Mouse (Mus musculus) left cerebral cortex, postnatal 36 days (tissue): ENCODE data around the gene Carnmt1. TPM values are rescaled to one million over a fixed set of nuclear protein-coding genes. Genes with fewer than 3 reads are reported as not detected.

Experiments
- DNase-seq, 2 experiments: peaks; one replicate each; pipeline ENCODE4 v3.0.0; 2021 to 2022; ENCODE audit warnings: low spot score in 2 of 2, mixed read lengths in 1 of 2
- intact Hi-C: fragments of 180-260 bp; cut with DNase I; formaldehyde crosslinking; loops from one replicate; pipeline ENCODE4 v1.15.1; 2025
- total RNA-seq, 2 experiments: library from RNA; stranded (reverse); gene quantifications; 2 replicates each; pipeline ENCODE4 v1.2.3; 2021

Gene Carnmt1
- total RNA-seq, 2 experiments from 2014 or later: 9.7 to 13.9 TPM

DNA sequence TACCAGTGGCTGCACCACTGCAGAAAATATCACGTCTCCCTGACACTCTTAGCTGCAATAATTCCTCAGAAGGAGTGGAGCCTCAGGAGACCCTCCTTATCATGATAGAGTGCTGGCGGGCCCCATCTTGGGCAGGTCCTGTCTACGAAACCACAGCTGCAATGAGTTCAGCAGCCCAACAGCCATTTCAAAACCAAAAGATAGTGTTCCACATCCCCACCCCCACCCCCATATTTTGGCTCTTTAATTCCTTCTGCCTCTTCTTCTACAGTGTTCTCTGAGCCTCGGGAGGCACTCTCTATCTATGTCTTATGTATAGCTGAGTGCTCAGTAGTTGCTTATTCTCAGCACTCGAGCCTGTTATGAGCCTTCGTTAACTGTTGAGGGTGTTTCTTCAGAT, 20.1 kb upstream of the Carnmt1 start:
- intact Hi-C loops: no loop called here
- no peak for DNase-seq

DNA sequence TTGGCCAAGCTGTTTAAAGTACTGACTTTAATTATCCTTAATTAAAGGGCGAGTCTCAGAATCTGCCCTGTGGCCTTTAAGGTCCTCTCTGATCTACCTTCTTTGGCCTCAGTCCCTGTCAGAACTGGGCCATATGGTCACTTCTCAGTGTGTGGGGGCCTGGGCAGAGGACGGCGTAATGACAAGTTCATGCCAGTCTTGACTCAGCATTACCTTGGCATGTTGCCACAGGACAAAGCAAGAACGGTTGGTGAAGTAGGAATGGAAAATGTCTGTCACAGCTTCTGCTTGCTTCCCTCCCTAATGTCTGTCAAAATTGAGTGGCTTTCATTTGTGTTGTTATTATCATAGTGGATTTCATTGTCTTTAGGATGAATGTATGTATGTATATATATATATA, 18.0 kb upstream of the Carnmt1 start:
- no peak for DNase-seq
- intact Hi-C loops: no loop called here

DNA sequence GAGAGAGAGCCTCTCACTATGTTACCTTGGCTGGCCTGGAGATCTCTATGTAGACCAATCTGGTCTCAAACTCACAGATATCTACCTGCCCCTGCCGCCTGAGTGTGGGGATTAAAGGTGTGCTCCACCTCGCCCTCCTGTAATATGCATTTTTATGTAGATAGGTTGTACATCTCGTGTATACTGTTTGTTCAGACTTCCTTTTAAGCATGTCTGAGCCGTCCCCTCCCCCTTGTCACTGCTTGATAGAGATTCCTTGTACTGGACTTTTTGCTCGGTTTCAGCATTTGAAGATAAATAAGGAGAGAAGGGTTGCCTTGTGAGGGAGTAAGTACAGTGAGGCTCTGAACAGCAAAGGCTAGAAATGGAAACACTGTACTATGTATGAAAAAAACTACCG, 17.5 kb upstream of the Carnmt1 start:
- intact Hi-C loops: no loop called here
- no peak for DNase-seq

DNA sequence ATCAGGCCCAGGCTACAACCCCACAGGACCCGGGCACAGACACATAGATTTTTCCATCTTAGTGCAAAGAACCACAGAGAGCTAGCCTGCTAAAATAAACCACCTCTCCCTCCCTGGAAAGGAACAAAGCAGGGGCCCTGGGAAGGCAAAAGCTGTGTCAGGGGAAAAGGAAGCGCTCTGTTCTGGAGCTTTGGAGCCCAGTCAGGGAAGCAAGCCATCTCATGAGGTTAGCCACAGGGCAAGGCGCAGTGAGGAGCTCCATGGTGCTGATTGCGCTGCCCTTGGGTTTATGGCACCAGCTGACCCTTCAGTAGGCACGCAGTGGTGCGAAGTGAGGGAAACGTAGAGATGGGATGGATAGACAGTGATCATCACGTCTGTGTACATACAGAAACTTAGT, 16.2 kb upstream of the Carnmt1 start:
- no peak for DNase-seq
- intact Hi-C loops: no loop called here

DNA sequence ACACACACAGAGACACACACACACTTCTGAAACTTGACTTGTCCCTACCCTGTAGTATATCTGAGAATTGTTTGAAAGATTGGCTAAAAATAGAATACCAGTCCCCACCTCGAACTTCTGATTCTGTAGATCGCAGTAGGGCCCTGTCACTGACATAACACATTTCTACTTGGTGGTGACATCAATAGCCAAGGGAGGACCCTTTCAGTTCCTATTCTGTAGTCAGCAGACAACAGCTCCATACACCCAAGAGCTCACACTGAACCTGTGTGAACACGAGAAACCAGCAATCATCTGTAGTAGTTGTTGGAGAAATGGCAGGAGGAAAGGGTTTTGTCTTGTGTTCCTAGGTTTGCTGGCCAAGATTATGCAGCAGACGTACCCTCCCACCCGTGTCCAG, 15.6 kb upstream of the Carnmt1 start:
- DNase-seq: no peak
- intact Hi-C loops: no loop called here

DNA sequence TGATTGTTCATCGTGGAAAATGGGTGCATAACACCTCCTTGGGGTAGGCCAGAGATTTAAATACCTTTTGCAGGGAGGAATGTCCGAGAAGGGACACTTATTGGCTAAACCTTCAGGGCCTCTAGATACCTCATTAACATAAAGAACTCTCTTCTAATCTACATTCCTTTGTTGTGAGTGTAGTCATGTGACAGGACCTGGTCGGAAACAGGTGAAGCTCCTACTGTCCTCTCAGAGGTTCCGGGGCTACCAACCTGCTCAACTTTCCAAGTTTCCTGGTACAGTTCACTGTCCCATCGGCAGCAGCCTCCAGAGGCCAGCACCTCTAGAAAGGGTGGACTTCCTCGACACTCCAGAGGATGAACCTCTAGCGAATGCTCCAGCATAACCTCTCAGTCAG, 14.6 kb upstream of the Carnmt1 start:
- no peak for DNase-seq
- intact Hi-C loops: no loop called here

DNA sequence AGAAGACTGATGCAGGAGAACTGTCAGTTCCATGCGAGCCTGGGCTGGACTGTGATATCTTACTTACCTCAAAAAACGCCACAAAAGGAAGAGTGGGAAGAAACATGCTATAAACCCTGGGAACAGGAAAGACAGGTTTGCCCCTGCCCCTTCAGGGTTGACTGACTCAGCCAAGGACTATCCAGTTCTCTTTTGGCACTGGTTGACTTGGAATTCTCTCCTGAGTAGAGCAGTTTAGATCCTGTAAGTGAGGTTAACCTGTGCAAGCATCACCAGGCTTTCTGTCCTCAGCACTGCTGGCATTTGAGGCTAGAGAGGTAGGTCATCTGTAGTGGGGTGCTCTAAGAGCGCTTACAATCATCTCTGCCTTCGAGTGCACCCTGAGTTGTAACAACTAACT, 12.1 kb upstream of the Carnmt1 start:
- no peak for DNase-seq
- intact Hi-C loops: no loop called here

DNA sequence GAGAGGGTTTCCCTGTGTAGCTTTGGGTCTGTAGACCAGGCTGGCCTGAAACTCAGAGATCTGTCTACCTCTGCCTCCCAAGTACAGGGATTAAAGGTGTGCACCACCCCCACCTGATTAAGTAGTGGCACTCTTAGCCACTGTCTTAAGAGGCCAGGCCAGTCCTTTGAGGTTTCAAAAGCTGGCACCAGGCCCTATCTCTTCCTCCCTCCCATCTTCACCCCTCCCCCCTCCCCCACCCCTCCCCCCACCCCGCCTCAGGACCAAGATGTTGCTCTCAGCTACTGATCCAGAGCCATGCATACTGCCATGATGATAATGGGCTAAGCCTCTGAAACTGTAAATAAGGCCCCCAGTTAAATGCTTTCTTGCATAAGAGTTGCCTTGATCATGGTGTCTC, 11.2 kb upstream of the Carnmt1 start:
- intact Hi-C loops: no loop called here
- DNase-seq: no peak

DNA sequence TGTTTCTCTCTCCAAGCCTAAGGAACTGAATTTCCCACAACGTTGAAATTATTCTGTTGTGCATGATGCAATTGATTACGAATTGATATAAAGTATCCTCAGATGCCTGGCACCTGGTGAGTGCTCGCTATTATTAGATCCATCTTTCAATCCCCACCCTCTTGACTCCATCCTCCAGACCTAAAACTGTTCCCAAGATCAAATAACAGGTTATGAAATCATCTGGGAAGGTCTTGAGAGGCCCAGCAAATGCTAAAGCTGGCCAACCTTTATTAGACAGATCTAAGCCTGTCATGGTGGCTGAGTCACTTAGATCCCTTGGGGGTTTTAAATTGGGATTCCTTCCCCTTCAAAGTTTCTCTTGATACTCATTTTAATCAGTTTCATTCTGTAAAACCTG, 10.1 kb upstream of the Carnmt1 start:
- no peak for DNase-seq
- intact Hi-C loops: no loop called here

DNA sequence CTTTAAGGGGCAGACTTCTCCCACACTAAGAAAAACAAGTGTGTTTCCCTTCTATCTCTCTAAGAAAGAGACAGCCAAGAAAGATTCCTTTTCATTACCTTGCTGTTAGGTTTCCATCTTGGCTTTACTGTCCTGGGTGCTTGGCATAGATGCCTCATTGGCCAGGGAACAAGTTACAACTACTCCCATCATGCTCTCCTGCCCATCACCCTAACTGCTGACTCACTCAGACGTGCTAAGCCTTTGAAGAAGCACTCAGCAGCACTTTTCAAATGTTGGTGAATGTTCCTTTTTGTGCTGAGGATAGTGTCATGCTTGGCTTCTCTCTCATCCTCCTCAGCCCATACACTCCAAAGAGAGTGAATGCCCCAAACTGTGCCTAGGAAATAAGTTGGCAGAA, 8.9 kb upstream of the Carnmt1 start:
- no peak for DNase-seq
- intact Hi-C loops: no loop called here

DNA sequence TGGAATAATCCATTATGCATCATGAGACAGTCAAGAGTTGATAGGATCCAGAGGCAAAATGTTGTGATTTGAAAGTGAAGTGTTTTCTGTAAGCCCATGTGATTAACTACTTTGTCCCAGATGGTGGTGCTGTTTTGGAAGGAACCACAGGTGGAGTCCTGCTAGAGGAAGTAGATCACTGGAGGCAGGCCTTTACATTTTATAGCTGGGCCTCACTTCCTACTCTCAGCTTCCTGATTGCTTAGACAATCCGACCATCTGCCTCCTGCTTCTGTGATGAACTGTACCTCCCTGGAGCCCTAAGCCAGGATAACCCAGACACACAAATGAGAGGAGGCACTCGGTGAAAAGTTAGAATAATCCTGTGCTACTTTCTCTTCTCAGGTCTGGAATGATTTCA, 6.7 kb upstream of the Carnmt1 start:
- intact Hi-C loops: no loop called here
- DNase-seq: no peak

DNA sequence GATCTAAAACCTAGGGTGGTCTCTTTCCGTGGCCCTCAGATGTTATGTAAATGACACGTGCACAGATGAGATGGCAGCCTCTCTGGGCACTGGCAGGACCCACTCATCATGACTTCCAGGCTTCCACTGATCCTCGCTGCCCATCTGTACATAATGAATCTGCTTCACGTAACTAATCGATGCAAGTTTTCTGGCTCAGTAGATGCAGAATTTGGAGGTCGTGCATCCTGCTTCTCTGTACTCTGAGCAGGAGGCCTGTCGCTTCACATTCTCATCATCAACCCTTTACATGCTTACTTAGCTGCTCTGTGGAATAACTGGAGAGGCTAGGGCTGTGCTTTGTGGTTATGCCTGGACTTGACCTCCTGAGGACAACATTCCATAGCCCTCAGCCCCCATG, 3.6 kb upstream of the Carnmt1 start:
- intact Hi-C loops: no loop called here
- DNase-seq: no peak

DNA sequence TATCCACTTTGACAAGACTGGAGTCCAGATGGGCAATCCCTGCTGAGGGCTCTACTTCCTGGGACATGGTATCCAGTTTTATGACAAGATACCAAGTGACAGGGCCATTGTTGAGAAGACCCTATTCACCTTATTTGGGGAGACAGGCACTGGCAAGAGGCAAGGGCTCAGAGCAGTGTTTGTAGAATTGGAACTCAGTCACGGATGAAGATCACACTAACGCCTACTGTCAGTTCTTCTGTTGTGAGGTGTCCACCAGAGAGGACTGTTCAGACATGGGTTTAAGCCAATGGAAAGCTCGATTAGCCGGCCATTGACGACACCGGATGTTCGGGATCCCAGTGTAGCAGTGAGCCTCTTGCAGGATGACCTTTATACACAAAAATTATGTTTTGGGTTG, 1.0 kb upstream of the Carnmt1 start:
- DNase-seq: no peak
- intact Hi-C loops: no loop called here

DNA sequence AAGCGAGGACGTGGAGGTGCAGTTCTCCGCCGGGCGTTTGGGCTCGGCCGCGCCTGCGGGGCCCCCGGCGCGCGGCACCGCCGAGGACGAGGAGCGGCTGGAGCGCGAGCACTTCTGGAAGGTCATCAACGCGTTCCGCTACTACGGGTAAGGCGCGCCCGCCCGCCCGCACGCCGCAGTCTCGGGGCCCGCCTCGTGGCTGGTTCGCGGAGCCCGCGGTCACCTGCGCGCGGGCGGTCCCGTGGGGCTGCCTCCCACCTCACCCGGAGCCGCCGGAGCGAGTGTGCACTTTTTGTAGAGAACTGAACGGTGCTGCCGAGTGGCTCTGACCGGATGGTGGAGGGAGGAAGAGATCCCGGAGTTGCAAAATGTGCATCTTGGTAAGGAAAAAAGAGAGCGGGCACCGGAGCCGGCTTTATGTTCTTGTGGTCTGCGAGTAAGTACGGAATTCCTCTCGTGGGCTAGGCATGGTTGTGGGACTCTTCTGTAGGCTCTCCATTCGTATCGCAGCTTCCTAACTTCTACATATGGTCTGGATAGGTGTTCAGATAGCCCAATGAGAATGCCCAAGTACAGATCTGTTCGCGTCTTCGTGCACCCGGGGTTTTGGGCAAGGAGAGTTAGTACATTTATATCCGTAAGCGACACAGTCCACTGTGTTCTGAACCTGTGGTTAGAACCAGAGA, 635 bp downstream of the Carnmt1 start:
- peak; percentile 59 to 67 for DNase-seq
- intact Hi-C loops: loop anchor here (2.0 to 5.0 kb wide), 2 partner anchors 40 to 41 kb away; partner anchors contain the start of genes D030056L22Rik, Nmrk1 and Ostf1

DNA sequence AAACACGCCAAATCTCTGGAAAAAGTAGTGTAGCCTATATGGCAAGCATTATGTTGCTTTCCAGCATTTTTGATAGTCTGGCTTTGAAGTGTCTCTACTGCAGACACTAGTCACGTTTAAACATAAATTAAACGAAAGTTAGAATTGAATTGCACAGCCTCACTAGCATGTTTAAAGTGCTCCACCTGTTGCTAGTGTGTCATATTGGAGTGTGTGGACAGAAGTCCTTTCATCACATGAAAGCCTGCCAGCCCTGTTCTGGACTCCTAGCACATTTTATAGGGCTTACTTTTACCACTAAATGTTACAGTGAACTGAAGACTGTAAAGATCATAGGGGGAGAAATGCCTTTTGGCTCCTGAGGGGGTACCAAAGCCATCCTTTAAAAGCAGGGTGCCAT, 1.9 kb downstream of the Carnmt1 start:
- intact Hi-C loops: loop anchor here (5.0 kb wide), 1 partner anchor 40 kb away; the partner anchor contains the start of gene D030056L22Rik
- no peak for DNase-seq

DNA sequence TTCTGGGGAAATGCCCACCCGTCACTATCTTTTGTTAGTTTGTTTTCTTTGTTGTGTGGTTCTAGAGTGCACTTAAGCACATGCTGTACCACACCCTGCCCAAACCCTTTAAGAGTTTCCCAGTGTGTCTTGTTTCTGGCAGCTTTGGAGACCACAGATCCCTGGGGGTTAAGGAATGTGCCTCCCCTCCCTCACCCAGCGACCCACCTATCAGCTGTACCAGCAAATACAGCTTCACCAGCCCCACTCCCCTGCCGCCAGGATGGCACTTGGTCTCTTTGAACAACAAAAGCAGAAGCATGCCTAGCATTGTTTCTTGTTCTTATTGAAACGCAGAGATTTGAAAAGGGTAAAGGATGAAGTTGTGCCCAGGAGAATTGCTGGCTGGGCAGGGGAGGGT, 2.6 kb downstream of the Carnmt1 start:
- DNase-seq: no peak
- intact Hi-C loops: loop anchor here (5.0 kb wide), 1 partner anchor 39 kb away; the partner anchor contains the start of gene D030056L22Rik

DNA sequence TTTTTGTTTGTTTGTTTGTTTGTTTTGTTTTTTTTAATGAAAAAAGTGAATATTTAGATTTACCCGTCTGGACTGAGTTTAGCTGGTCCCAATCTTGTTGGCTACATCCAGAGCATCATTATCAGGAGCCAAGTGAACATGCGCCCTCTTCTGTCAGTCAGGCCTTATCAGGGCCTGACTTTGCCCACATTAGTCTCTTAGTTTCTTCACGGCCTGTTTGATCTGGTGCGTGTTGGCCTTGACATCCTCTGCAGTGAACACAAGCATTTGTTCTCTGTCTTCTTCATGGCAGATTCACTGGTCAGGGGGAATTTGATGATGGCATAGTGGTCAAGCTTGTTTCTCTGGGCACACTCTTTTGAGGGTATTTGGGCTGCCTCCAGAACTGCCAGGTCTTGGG, 11.6 kb downstream of the Carnmt1 start:
- intact Hi-C loops: no loop called here
- DNase-seq: no peak

DNA sequence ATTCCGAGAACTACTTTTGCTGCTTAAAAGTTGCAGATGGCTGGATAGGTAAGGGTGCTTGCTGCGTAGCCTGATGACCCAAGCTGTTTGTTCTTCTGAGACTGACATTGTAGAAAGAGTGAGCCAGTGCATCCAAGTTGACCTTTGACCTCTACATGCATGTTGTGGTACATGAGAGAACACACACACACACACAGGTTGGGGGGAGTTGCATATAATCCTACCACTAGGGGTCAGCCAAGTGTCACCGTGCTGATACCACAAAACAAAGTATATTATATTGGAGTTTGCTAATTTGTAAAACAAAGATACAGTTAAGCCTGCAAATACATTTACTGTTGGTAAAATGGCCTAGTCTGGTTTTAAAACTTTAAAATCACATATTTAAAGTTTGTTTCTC, 17.0 kb downstream of the Carnmt1 start:
- no peak for DNase-seq
- intact Hi-C loops: no loop called here

DNA sequence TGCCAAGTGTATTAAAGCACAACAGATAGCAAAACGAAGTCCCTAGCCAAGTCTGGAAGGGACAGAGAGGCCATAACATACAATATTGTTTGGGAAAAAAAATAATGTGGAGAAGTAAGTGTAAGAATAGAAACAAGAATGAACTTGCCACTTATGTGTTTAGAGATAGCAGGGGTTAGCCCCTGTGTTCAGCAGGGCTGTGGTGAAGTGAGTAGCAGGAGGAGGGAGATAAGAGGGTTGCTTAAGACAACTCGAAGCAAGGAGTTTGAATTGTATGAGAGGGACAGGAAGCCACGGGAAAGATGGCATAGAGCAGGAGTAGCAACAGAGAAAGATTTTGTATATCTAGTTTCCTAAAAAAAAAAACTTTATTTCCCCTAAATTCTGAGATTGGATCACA, 21.6 kb downstream of the Carnmt1 start:
- DNase-seq: no peak
- intact Hi-C loops: no loop called here

DNA sequence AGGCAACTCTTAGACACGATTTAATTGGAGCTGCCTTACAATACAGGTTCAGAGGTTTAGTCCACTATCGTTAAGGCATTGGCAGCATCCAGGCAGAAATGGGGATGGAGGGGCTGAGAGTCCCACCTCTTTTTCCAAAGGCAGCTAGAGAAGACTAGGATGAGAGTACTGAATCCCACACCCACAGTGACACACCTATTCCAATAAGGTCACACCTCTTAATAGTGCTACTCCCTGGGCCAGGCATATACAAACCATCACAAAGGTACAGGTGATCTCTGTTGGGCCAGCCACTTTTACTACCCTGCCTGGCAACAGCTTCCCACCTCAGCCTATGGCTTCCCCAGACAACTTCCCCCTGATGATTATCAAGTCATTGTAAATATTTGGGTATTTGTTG, 22.2 kb downstream of the Carnmt1 start:
- intact Hi-C loops: no loop called here
- no peak for DNase-seq

DNA sequence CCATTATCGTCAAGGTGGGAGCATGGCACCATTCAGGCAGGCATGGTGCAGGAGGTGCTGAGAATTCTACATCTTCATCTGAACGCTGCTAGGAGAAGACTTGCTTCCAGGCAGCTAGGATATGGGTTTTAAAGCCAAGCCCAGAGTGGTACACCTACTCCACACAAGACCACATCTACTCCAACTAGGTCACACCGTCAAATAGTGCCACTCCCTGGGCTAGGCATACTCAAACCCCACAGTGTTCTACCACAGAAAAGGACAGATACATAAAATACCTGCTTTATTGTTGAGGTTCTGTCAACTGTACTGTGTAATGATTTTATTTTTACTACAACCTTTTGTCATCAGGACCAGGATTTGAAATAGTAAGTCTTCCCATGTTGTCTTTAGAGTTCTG, 24.6 kb downstream of the Carnmt1 start:
- intact Hi-C loops: no loop called here
- DNase-seq: no peak

DNA sequence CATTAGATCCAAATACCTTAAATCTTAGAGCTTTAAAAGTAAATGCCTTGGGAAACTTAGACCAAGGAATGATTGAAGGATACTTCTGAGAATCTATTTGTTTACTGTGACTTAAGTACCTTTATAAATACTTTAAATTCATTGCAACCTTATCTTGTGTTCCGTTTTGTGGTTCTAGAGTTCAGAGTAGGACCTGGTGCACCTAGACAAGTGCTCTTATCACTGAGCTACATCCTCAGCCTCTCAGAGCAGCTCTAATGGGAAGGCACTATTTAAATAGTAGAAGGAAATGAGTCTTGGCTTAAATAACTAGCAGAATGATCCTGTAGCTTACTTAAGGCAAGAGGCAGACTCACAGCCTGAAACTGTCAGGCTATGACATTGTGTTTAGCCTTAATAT, 25.0 kb downstream of the Carnmt1 start:
- DNase-seq: no peak
- intact Hi-C loops: no loop called here
